Mouse (Mus musculus): ENCODE data around the gene Hoxd4. TPM values are rescaled to one million over a fixed set of nuclear protein-coding genes. Genes with fewer than 3 reads are reported as not detected.

Gene Hoxd4
- polyA plus RNA-seq, 1 experiment: not detected

- no peaks in the 10 kb centered on the region for H3K36me3 ChIP-seq (ENCODE audit: control insufficient read depth, insufficient read depth)
- peaks cover 59% of the 10 kb centered on the region for H3K27me3 ChIP-seq (ENCODE audit: control insufficient read depth, insufficient read depth, insufficient read length)
- no peak overlapping the region for H3K4me3 ChIP-seq (ENCODE audit: insufficient read depth, poor library complexity, severe bottlenecking)
These were observed 11.2 kb downstream of the Hoxd4 start for GRCm38 (mm10) chr2:74722949-74723348.

GRCm38 (mm10) chr2:74724244-74725015 lies 12.7 kb downstream of the Hoxd4 start:
- Histone ChIP-seq H3K4me3 (ENCODE audit: insufficient read depth, poor library complexity, severe bottlenecking) (no peak overlapping the region), H3K79me3 (ENCODE audit: low read depth) (no peaks in the 10 kb centered on the region), H3K79me2 (ENCODE audit: control insufficient read depth, insufficient read depth) (no peaks in the 10 kb centered on the region), H3ac (ENCODE audit: control insufficient read depth, insufficient read length, low read depth) (no peak overlapping the region), H3K27me3 (ENCODE audit: control insufficient read depth, insufficient read depth, insufficient read length) (peaks cover 67% of the 10 kb centered on the region), H3K36me3 (ENCODE audit: control insufficient read depth, insufficient read depth) (no peaks in the 10 kb centered on the region)
- TF ChIP-seq MYOD1 (IDR thresholded peaks at IDR 0.05; ENCODE audit: control insufficient read depth, insufficient read length, low read depth) (no peak), MAX (IDR thresholded peaks at IDR 0.05) (no peak), FOSL1 (IDR thresholded peaks at IDR 0.05; ENCODE audit: insufficient read depth, low read length, poor library complexity, severe bottlenecking) (no peak), USF1 (IDR thresholded peaks at IDR 0.05; ENCODE audit: low read depth) (no peak), CTCF (IDR thresholded peaks at IDR 0.05; ENCODE audit: control insufficient read depth, insufficient read depth, insufficient read length) (no peak), CEBPB (IDR thresholded peaks at IDR 0.05; ENCODE audit: low read depth) (no peak), MYOG (IDR thresholded peaks at IDR 0.05; ENCODE audit: control insufficient read depth, extremely low read depth, insufficient read length) (no peak)

More at GRCm38 (mm10) chr2:74722949-74723348, 11.2 kb downstream of the Hoxd4 start:
- TF ChIP-seq CTCF (IDR thresholded peaks at IDR 0.05; ENCODE audit: control insufficient read depth, insufficient read depth, insufficient read length) (no peak), MYOG (IDR thresholded peaks at IDR 0.05; ENCODE audit: control insufficient read depth, extremely low read depth, insufficient read length) (no peak), USF1 (IDR thresholded peaks at IDR 0.05; ENCODE audit: low read depth) (no peak), MAX (IDR thresholded peaks at IDR 0.05) (no peak), FOSL1 (IDR thresholded peaks at IDR 0.05; ENCODE audit: insufficient read depth, low read length, poor library complexity, severe bottlenecking) (no peak), MYOD1 (IDR thresholded peaks at IDR 0.05; ENCODE audit: control insufficient read depth, insufficient read length, low read depth) (no peak), CEBPB (IDR thresholded peaks at IDR 0.05; ENCODE audit: low read depth) (no peak)
- no peak overlapping the region for H3ac ChIP-seq (ENCODE audit: control insufficient read depth, insufficient read length, low read depth)
- H3K79me3 ChIP-seq (ENCODE audit: low read depth): no peaks in the 10 kb centered on the region
- no peaks in the 10 kb centered on the region for H3K79me2 ChIP-seq (ENCODE audit: control insufficient read depth, insufficient read depth)

- no peak overlapping the region for H3ac ChIP-seq (ENCODE audit: control insufficient read depth, insufficient read length, low read depth)
- H3K79me3 ChIP-seq (ENCODE audit: low read depth): no peaks in the 10 kb centered on the region
- H3K79me2 ChIP-seq (ENCODE audit: control insufficient read depth, insufficient read depth): no peaks in the 10 kb centered on the region
- H3K4me3 ChIP-seq (ENCODE audit: insufficient read depth, poor library complexity, severe bottlenecking): no peak overlapping the region
- H3K27me3 ChIP-seq (ENCODE audit: control insufficient read depth, insufficient read depth, insufficient read length): peaks cover 65% of the 10 kb centered on the region
- H3K36me3 ChIP-seq (ENCODE audit: control insufficient read depth, insufficient read depth): no peaks in the 10 kb centered on the region
- no peak for TF ChIP-seq MYOG (IDR thresholded peaks at IDR 0.05; ENCODE audit: control insufficient read depth, extremely low read depth, insufficient read length)
- no peak for TF ChIP-seq CTCF (IDR thresholded peaks at IDR 0.05; ENCODE audit: control insufficient read depth, insufficient read depth, insufficient read length)
- TF ChIP-seq FOSL1 (IDR thresholded peaks at IDR 0.05; ENCODE audit: insufficient read depth, low read length, poor library complexity, severe bottlenecking): no peak
- no peak for TF ChIP-seq MAX (IDR thresholded peaks at IDR 0.05)
- no peak for TF ChIP-seq USF1 (IDR thresholded peaks at IDR 0.05; ENCODE audit: low read depth)
- TF ChIP-seq MYOD1 (IDR thresholded peaks at IDR 0.05; ENCODE audit: control insufficient read depth, insufficient read length, low read depth): no peak
- no peak for TF ChIP-seq CEBPB (IDR thresholded peaks at IDR 0.05; ENCODE audit: low read depth)
These were observed 13.4 kb downstream of the Hoxd4 start for GRCm38 (mm10) chr2:74725171-74725570.

- no peaks in the 10 kb centered on the region for H3K79me3 ChIP-seq (ENCODE audit: low read depth)
- TF ChIP-seq MYOG (IDR thresholded peaks at IDR 0.05; ENCODE audit: control insufficient read depth, extremely low read depth, insufficient read length): no peak
- TF ChIP-seq FOSL1 (IDR thresholded peaks at IDR 0.05; ENCODE audit: insufficient read depth, low read length, poor library complexity, severe bottlenecking): no peak
- no peak for TF ChIP-seq USF1 (IDR thresholded peaks at IDR 0.05; ENCODE audit: low read depth)
- no peak for TF ChIP-seq MYOD1 (IDR thresholded peaks at IDR 0.05; ENCODE audit: control insufficient read depth, insufficient read length, low read depth)
- TF ChIP-seq CTCF (IDR thresholded peaks at IDR 0.05; ENCODE audit: control insufficient read depth, insufficient read depth, insufficient read length): no peak
- no peak for TF ChIP-seq MAX (IDR thresholded peaks at IDR 0.05)
- no peak for TF ChIP-seq CEBPB (IDR thresholded peaks at IDR 0.05; ENCODE audit: low read depth)
- H3K36me3 ChIP-seq (ENCODE audit: control insufficient read depth, insufficient read depth): no peaks in the 10 kb centered on the region
- H3K4me3 ChIP-seq (ENCODE audit: insufficient read depth, poor library complexity, severe bottlenecking): no peak within 1 kb of the TSS
- H3K27me3 ChIP-seq (ENCODE audit: control insufficient read depth, insufficient read depth, insufficient read length): peaks cover 64% of the 10 kb centered on the region
- no peaks in the 10 kb centered on the region for H3K79me2 ChIP-seq (ENCODE audit: control insufficient read depth, insufficient read depth)
- H3ac ChIP-seq (ENCODE audit: control insufficient read depth, insufficient read length, low read depth): no peak within 1 kb of the TSS
These were observed 14.8 kb downstream of the Hoxd4 start, which contains the start of gene Gm28230 for GRCm38 (mm10) chr2:74726551-74726950. Gene Gm28230, plus strand, starts transcription at chr2:74726728.

GRCm38 (mm10) chr2:74726973-74727639 lies 15.4 kb downstream of the Hoxd4 start:
- H3K36me3 ChIP-seq (ENCODE audit: control insufficient read depth, insufficient read depth): no peaks in the 10 kb centered on the region
- H3K4me3 ChIP-seq (ENCODE audit: insufficient read depth, poor library complexity, severe bottlenecking): no peak overlapping the region
- TF ChIP-seq MYOD1 (IDR thresholded peaks at IDR 0.05; ENCODE audit: control insufficient read depth, insufficient read length, low read depth) (no peak), USF1 (IDR thresholded peaks at IDR 0.05; ENCODE audit: low read depth) (peak; percentile 34)
- H3K79me3 ChIP-seq (ENCODE audit: low read depth): no peaks in the 10 kb centered on the region
- H3K79me2 ChIP-seq (ENCODE audit: control insufficient read depth, insufficient read depth): no peaks in the 10 kb centered on the region
- H3K27me3 ChIP-seq (ENCODE audit: control insufficient read depth, insufficient read depth, insufficient read length): peaks cover 68% of the 10 kb centered on the region
- H3ac ChIP-seq (ENCODE audit: control insufficient read depth, insufficient read length, low read depth): no peak overlapping the region

Data from C2C12 (cell line).